Mouse (Mus musculus) spleen, adult 12 weeks (tissue): ENCODE measurements at regions not wholly inside any gene's neighbourhood (a gene's known extent, or its start where the extent isn't known, plus 50 kb on each side); places are given as distances from the start of the nearest gene placed in this dataset.

Experiments
- DNase-seq: peaks from one replicate; pipeline ENCODE4 v3.0.0; 2022; ENCODE audit warnings: low spot score

- no peak for DNase-seq
These were observed 67.8 kb downstream of the Nkx6-1 start for GRCm38 (mm10) chr5:101596996-101597395.

DNA sequence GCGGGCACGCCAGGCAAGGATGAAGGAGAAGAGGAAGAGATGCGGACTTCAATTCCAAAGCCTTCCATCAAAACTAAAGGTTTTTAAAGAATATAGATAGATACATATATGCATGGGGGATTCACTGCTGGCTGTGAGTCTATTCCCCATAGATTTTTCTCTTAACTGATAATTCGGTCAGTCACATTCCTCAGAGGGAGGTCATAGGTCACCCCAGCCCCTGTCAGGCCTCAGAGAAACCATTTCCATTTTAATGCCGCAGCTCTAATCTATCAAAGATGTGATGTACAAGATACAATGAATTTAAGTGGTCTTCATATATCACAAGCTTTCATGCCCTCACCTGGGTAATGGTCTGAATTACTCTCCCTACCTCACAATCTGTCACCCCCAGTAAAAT, 73.6 kb downstream of the Nkx6-1 start:
- DNase-seq: no peak

DNA sequence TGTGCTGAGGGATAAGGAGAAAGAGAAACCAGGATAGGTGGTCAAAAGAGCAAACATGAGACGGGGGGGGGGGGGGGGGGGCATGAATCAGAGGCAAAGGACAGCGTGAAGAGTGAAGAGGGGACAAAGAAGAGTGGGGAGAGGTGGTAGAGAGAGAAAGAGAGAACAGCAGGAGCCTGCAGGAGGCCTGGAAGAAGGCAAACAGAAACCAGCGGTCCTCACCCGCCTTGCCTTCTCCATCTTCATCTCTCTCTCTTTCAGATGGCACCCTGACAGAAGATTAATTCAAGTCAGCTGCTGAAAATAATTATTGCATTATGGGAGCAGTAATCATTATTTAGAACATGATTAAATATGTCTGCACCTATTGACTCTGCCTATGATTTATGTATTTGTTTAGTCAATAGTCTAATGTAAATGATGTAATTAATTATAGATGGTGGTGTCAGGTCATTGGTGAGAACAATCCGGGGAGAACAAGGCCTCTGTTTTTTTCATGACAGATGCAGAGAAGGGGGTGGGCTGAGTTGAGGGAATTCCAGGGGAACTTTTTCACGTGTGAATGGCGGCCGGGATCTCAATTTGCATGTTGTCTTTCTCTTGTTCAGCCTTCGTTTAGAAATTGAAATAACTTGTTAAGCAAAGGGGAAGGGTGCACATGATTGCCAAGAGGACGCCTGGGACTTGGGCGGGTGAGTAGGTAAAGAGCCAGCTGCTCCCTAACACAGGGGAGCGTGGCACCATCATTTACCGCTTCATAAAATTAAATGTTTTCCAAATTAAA, 74.3 kb downstream of the Nkx6-1 start:
- no peak for DNase-seq

GRCm38 (mm10) chr5:101572966-101573365, 91.8 kb downstream of the Nkx6-1 start:
- no peak for DNase-seq

GRCm38 (mm10) chr5:101565770-101566169, 99.0 kb downstream of the Nkx6-1 start:
- no peak for DNase-seq

GRCm38 (mm10) chr5:101560366-101560765, 104.4 kb downstream of the Nkx6-1 start:
- DNase-seq: no peak

GRCm38 (mm10) chr5:101558279-101558987, 106.4 kb downstream of the Nkx6-1 start:
- no peak for DNase-seq

- no peak for DNase-seq
These were observed 107.6 kb downstream of the Nkx6-1 start for GRCm38 (mm10) chr5:101557156-101557555.

GRCm38 (mm10) chr5:101543326-101543725, 121.5 kb downstream of the Nkx6-1 start:
- no peak for DNase-seq

DNA sequence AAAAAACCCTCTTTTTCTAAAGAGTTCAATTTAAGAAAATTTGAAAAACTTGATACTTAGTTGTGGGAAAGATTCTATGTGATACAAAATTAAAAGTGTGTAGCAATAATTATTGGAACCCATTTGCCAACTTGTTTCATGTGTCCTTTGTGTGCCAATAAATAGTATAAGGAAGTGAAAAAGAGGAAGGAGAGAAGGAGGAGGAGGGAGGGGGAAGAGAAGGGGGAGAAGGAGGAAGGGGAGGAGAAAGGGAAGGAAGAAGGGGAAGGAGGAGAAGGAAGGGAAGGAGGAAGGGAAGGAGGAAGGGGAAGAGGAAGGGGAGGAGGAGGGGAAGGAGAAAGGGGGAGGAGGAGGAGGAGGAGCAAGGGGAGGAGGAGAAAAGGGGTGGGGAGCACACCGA, 125.0 kb downstream of the Nkx6-1 start:
- DNase-seq: no peak

DNA sequence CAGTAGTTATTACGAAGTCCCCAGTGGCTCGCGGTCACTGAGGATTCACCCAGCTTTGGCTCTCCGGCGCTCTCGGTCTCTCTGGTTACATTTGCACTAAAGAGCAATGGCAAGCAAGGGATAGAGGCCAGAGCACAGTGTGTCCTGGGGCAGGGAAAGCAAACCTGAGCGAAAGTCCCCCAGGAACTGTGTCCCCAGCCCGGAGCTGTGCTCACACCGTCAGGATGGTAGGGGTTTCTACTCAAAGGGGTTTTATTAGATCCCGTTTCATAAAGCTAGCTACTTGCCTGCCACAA, 125.6 kb downstream of the Nkx6-1 start:
- no peak for DNase-seq

GRCm38 (mm10) chr5:101538410-101539253, 126.2 kb downstream of the Nkx6-1 start:
- no peak for DNase-seq

GRCm38 (mm10) chr5:101537518-101538380, 127.0 kb downstream of the Nkx6-1 start:
- DNase-seq: no peak

GRCm38 (mm10) chr5:101535451-101535850, 129.3 kb downstream of the Nkx6-1 start:
- no peak for DNase-seq

- no peak for DNase-seq
These were observed 139.4 kb downstream of the Nkx6-1 start for GRCm38 (mm10) chr5:101525346-101525745.

DNA sequence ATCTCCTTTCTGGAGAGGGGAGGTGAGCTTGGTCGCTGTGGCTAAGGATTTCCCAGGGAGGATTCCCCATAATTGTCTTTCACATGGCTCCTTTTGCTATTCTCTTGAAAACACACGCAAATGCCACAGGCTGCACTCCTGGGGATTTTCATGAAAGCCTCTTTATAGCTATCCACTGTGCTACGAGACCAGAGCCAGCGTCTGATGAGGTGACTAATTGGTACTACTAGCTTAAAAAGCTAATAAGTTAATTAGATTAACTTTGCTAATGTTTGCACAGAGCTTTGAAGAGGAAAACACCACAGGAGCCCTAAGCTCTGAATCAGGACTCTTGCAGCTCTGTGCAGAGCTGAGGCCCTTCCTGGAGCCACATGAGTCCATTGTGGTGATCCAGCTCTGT, 140.1 kb downstream of the Nkx6-1 start:
- DNase-seq: no peak

DNA sequence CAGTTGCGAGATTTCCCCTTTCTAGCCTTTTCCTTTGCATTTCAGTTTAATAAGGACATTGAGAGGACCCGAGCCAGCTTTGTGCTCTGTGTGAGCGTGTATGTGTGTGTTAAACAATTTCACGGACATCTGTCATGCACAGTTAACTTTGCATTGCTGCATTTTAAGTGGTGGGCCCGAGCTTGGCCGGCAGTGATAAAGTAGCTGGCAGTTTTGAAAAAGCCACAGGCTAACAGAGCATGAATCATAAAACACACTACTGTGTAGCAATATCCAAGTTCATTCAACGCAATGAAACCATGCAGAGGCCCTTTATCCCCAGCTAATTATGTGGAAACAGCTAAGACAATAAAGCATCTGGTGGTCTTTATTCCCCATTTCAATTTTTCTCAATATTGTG, 140.9 kb downstream of the Nkx6-1 start:
- DNase-seq: no peak

- no peak for DNase-seq
These were observed 141.3 kb downstream of the Nkx6-1 start for GRCm38 (mm10) chr5:101523490-101523889.

DNA sequence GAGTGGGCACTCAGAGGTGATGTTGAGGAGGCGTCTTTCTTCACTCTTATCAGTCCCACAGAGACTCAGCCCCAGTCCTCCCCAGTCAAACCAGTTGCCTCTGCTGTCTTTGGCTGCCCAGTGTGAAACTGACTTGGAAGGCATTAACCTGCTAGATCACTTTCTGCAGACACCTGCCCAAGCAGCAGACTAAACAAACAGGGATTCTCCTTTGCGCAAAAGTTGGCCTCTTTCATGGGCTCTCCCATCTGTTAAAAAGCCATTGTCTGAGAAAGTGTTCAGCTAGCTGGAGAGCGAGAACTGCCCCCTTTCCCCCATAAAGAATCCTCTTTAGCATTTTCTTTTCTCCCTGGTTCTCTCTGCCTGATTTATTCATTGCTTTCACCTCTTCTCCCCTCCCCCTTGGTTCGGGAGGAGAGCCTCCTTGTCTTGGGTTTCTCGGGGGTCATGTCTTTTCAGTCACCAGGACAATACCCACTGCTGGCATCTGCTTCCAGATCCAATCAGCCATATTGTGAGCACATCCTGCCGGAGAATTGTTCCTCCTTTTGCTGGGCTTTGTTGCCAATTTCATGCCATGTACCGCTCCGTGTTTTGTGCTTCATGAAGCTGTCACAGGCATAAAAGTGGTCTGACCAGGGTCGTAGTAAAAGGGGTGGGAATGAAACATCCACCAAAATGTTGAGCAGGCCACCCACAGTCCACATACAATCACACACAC, 143.7 kb downstream of the Nkx6-1 start:
- no peak for DNase-seq

- DNase-seq: no peak
These were observed 145.8 kb downstream of the Nkx6-1 start for GRCm38 (mm10) chr5:101518791-101519547.

DNA sequence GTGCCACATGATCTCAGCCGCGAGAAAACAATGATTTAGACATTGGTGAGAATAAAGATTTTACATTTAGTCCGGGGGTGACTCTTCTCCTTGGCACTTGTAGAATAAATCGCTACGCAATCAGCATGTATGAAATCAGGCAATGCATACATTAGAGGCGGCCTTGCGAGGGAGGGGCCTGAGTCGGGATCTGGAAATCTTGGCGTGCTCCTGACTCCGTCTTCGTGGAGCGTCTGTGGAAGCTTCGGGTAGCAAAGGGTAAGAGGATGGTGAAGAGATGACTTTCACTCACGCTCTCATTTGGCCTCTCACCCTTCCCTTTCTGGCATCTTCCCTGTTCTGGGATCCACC, 167.1 kb downstream of the Nkx6-1 start:
- DNase-seq: no peak
